Mouse (Mus musculus): Measurements from ENCODE around the gene Cdk16. TPM values are rescaled to one million over a fixed set of nuclear protein-coding genes. Genes with fewer than 3 reads are reported as not detected.

Cdk16 gene
- total and polyA plus RNA-seq, 2 experiments = 12.5 to 47.5 TPM

- TF ChIP-seq CTCF (IDR thresholded peaks at IDR 0.05; ENCODE audit: low read depth, low read length) = no peak
- TF ChIP-seq POLR2A (IDR thresholded peaks at IDR 0.05; ENCODE audit: extremely low read depth, insufficient read depth, low read length) = no peak
- DNase-seq (ENCODE audit: extremely low read depth, low read depth, low spot score) = peak; percentile 27
- Histone ChIP-seq H3K36me3 (ENCODE audit: control insufficient read depth, insufficient read depth, low read length) (peaks cover 3% of the 10 kb centered on the region), H3K9ac (ENCODE audit: low read depth, low read length) (peak overlapping the region; percentile 92), H3K27me3 (ENCODE audit: control insufficient read depth, insufficient read depth, low read length) (no peaks in the 10 kb centered on the region), H3K79me2 (ENCODE audit: control insufficient read depth, insufficient read depth, low read length) (peaks cover 12% of the 10 kb centered on the region; the same call in 1 of the 2 replicates), H3K4me1 (ENCODE audit: control insufficient read depth, insufficient read depth, low read length) (peaks cover 3% of the 10 kb centered on the region), H3K4me3 (ENCODE audit: insufficient read depth, low read depth, low read length) (peak overlapping the region; percentile 83), H3K27ac (replicated peaks; ENCODE audit: insufficient read depth, low read depth, low read length) (peak overlapping the region; percentile 74)
- WGBS = 1% methylated on average over 23 of the region's 35 CpGs
Observed at GRCm38 (mm10) chrX:20688615-20689014, 861 bp downstream of the Cdk16 start.

DNA sequence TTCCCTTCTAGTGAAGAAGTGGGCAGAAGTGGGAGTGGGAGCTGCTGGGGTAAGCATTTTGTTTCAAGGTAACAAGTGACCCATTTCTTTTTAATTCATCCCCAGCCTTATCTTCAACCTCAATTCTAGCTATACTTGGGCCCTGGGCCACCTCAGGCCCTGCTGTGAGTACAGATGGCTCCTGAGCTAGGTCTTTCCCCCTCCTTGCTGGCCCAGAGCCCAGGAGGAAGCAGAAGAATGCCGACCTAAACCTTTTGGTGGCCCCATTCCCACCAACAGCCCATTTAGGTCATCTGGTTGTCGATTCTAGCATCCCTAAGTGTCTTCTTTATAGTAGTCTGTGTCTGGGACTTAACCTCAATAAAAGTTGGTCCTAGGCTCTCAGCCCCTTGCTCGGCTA, 3.8 kb downstream of the Cdk16 start:
- WGBS = 62% methylated on average over 3 of the region's 3 CpGs
- Histone ChIP-seq H3K36me3 (ENCODE audit: control insufficient read depth, insufficient read depth, low read length) (peaks cover 16% of the 10 kb centered on the region), H3K79me2 (ENCODE audit: control insufficient read depth, insufficient read depth, low read length) (peaks cover 12% of the 10 kb centered on the region; the same call in 1 of the 2 replicates), H3K27ac (replicated peaks; ENCODE audit: insufficient read depth, low read depth, low read length) (no peak overlapping the region), H3K4me3 (ENCODE audit: insufficient read depth, low read depth, low read length) (no peak overlapping the region), H3K27me3 (ENCODE audit: control insufficient read depth, insufficient read depth, low read length) (no peaks in the 10 kb centered on the region), H3K9ac (ENCODE audit: low read depth, low read length) (no peak overlapping the region), H3K4me1 (ENCODE audit: control insufficient read depth, insufficient read depth, low read length) (peaks cover 3% of the 10 kb centered on the region)
- no peak for DNase-seq (ENCODE audit: extremely low read depth, low read depth, low spot score)
- TF ChIP-seq CTCF (IDR thresholded peaks at IDR 0.05; ENCODE audit: low read depth, low read length) (no peak), POLR2A (IDR thresholded peaks at IDR 0.05; ENCODE audit: extremely low read depth, insufficient read depth, low read length) (no peak)

DNA sequence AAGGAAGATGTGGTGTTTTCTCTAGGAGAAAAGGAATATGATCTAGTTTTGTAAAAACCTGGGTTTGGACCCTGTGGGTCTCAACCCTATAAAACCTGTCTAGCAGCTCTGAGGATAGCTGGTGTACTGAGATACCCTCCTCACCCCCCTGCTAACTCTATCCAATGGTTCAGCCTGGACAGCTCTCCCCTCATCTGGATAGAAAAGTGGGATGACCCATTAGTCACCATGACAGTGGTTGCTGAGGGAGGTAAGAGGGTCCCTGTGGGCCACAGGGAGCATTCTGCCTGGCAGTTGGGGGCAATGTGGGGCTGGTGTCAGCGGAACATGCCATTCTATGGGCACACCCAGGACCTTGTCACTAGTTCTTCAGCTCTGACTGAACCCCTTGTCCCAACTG, 4.9 kb downstream of the Cdk16 start:
- 91% methylated on average over 1 of the region's 1 CpGs for whole genome bisulfite sequencing
- Histone ChIP-seq H3K4me3 (ENCODE audit: insufficient read depth, low read depth, low read length) (no peak overlapping the region), H3K9ac (ENCODE audit: low read depth, low read length) (no peak overlapping the region), H3K4me1 (ENCODE audit: control insufficient read depth, insufficient read depth, low read length) (peaks cover 3% of the 10 kb centered on the region), H3K79me2 (ENCODE audit: control insufficient read depth, insufficient read depth, low read length) (peaks cover 12% of the 10 kb centered on the region; the same call in 1 of the 2 replicates), H3K36me3 (ENCODE audit: control insufficient read depth, insufficient read depth, low read length) (peaks cover 23% of the 10 kb centered on the region), H3K27me3 (ENCODE audit: control insufficient read depth, insufficient read depth, low read length) (no peaks in the 10 kb centered on the region), H3K27ac (replicated peaks; ENCODE audit: insufficient read depth, low read depth, low read length) (no peak overlapping the region)
- DNase-seq (ENCODE audit: extremely low read depth, low read depth, low spot score) = no peak
- TF ChIP-seq POLR2A (IDR thresholded peaks at IDR 0.05; ENCODE audit: extremely low read depth, insufficient read depth, low read length) (no peak), CTCF (IDR thresholded peaks at IDR 0.05; ENCODE audit: low read depth, low read length) (no peak)

DNA sequence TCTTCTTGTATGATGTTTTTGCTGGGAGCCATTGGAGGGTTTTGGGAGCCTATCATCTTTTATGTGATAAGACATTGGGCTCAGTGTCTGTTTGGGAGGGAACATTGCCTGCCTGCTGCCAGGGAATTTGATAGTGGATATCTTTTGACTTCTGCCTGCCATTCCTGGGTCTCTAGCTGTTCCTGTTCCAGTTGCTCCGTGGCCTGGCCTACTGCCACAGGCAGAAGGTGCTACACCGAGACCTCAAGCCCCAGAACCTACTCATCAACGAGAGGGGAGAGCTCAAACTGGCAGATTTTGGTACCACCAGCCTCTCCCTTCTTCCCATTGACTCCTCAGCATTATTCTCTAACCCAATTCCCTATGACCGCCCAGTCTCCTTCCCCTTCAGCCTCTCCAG, 8.1 kb downstream of the Cdk16 start:
- TF ChIP-seq POLR2A (IDR thresholded peaks at IDR 0.05; ENCODE audit: extremely low read depth, insufficient read depth, low read length) (no peak), CTCF (IDR thresholded peaks at IDR 0.05; ENCODE audit: low read depth, low read length) (no peak)
- Histone ChIP-seq H3K27me3 (ENCODE audit: control insufficient read depth, insufficient read depth, low read length) (no peaks in the 10 kb centered on the region), H3K4me1 (ENCODE audit: control insufficient read depth, insufficient read depth, low read length) (no peaks in the 10 kb centered on the region; the same call in 1 of the 2 replicates), H3K79me2 (ENCODE audit: control insufficient read depth, insufficient read depth, low read length) (no peaks in the 10 kb centered on the region), H3K36me3 (ENCODE audit: control insufficient read depth, insufficient read depth, low read length) (peaks cover 26% of the 10 kb centered on the region), H3K4me3 (ENCODE audit: insufficient read depth, low read depth, low read length) (no peak overlapping the region), H3K27ac (replicated peaks; ENCODE audit: insufficient read depth, low read depth, low read length) (no peak overlapping the region), H3K9ac (ENCODE audit: low read depth, low read length) (no peak overlapping the region)
- DNase-seq (ENCODE audit: extremely low read depth, low read depth, low spot score) = no peak
- WGBS = 91% methylated on average over 4 of the region's 4 CpGs

DNA sequence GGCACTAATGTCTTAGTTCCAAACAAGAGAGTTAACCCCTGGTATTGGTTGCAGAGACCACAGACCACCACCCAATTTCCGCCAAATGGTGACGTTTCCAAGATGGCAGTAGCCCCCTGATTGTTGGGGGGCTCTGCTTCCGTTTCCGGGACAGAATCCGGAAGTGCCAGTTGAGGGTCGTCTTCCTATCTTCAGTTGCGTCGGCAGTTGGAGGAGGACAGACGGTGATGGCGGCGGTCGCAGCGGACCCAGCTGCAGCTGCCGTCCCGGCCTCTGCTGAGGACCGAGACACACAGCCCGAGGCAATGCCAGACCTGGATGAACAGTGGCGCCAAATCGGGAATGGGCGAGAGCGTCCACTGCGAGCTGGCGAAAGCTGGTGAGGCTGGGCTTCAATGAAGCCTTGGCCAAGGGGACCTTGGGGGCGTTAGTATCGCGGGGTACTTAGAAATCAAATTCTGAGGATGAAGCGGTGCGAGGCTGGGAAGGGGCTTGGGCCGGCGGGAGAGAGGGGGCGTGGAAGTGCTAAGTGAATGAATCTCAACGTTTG, 16.1 kb downstream of the Cdk16 start, which contains the start of gene Usp11:
Usp11 (plus strand) TSS at position 166 of the 550 bp plus-strand sequence.
- H3K9ac ChIP-seq (ENCODE audit: low read depth, low read length) = peak within 1 kb of the TSS; percentile 96
- under 1% methylated on average over 32 of the region's 32 CpGs for WGBS
- no peaks in the 10 kb centered on the region for H3K79me2 ChIP-seq (ENCODE audit: control insufficient read depth, insufficient read depth, low read length)
- H3K27me3 ChIP-seq (ENCODE audit: control insufficient read depth, insufficient read depth, low read length) = no peaks in the 10 kb centered on the region
- DNase-seq (ENCODE audit: extremely low read depth, low read depth, low spot score) = no peak
- TF ChIP-seq POLR2A (IDR thresholded peaks at IDR 0.05; ENCODE audit: extremely low read depth, insufficient read depth, low read length) (no peak), CTCF (IDR thresholded peaks at IDR 0.05; ENCODE audit: low read depth, low read length) (no peak)
- H3K4me1 ChIP-seq (ENCODE audit: control insufficient read depth, insufficient read depth, low read length) = no peaks in the 10 kb centered on the region; the same call in 1 of the 2 replicates
- peak within 1 kb of the TSS; percentile 92 for H3K27ac ChIP-seq (replicated peaks; ENCODE audit: insufficient read depth, low read depth, low read length)
- peak within 1 kb of the TSS; percentile 100 for H3K4me3 ChIP-seq (ENCODE audit: insufficient read depth, low read depth, low read length)
- H3K36me3 ChIP-seq (ENCODE audit: control insufficient read depth, insufficient read depth, low read length) = peaks cover under 1% of the 10 kb centered on the region
